Mouse (Mus musculus) liver, postnatal 0 days (tissue): Measurements from ENCODE around the gene Gm10944.

ENCODE experiments used
- CTCF ChIP-seq: sonication (generic); IDR thresholded peaks from 2 replicates; pipeline ENCODE4 v1.5.1; 2016; ENCODE audit warnings: antibody characterized with exemption, low read depth
- EP300 ChIP-seq: IDR thresholded peaks from 2 replicates; pipeline ENCODE4 v1.6.1; 2016; ENCODE audit warnings: antibody characterized with exemption, low read depth, mild to moderate bottlenecking

DNA sequence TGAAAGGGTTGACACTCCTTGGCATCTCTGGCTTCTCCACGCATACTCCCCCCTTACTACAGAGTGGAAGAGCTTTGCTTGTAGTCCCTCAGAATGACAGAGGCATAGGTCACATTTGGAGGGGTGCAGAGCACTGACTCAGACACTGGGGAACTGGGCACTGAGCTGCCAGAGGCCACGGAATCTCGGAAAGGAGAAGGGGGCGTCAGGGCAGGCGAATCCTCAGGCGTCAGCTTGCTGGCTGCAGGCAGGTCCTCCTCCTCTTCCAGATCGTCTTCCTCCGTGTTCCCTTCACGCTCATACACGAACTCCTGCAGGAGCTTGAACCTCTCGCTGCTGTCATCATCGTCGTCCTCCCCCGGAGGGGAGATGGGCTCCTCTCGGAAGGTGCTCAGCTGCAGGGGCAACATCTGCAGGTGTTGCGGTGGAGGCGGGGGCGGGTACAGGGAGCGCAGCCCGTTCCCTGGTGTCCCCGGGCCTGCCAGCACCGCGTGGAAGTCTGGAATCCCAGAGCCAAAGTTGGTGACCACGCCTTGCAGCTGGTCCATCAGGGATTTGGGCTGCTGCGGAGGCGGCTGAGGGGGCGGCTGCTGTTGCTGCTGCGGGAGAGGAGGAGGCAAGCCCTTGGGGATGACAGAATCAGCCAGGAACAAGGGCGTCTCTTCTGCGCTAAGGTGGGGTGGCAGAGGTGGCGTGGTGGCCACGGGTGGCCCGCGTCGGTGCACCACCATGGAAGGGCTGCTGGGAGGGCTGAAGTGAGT lies 7.9 kb downstream of the Gm10944 start:
- TF ChIP-seq CTCF (no peak), EP300 (no peak)
